Mouse (Mus musculus) limb, embryonic 15.5 days (tissue): ENCODE results near the gene Zdhhc14. TPM values are rescaled to one million over a fixed set of nuclear protein-coding genes. Genes with fewer than 3 reads are reported as not detected.
A peak's percentile ranks its signal among the peaks of the same experiment; 100 is the strongest.

Experiments used
- ATAC-seq: fragments of 200-750 bp; cut with Nextera tagmentation; 2 replicates; pipeline ENCODE4 v1.8.0; 2017; ENCODE audit warnings: low read depth, moderate TSS enrichment; ENCODE audit not compliant: insufficient number of reproducible peaks, low FRiP score, low TSS enrichment
- H3K27ac ChIP-seq: fragments of 300-500 bp; sonication (generic); 2 replicates; pipeline ENCODE4 v1.5.1; 2015; ENCODE audit warnings: moderate library complexity, mild to moderate bottlenecking, inconsistent platforms
- H3K27me3 ChIP-seq: fragments of 300-500 bp; sonication (generic); 2 replicates; pipeline ENCODE4 v1.6.1; 2015; ENCODE audit warnings: inconsistent platforms
- H3K36me3 ChIP-seq: fragments of 300-500 bp; sonication (generic); 2 replicates; pipeline ENCODE4 v1.6.1; 2015; ENCODE audit warnings: inconsistent platforms
- H3K4me1 ChIP-seq: fragments of 300-500 bp; sonication (generic); 2 replicates; pipeline ENCODE4 v1.6.1; 2015; ENCODE audit warnings: inconsistent platforms
- H3K4me2 ChIP-seq: fragments of 300-500 bp; sonication (generic); 2 replicates; pipeline ENCODE4 v1.6.1; 2015; ENCODE audit warnings: mild to moderate bottlenecking, inconsistent platforms
- H3K4me3 ChIP-seq: fragments of 300-500 bp; sonication (generic); 2 replicates; pipeline ENCODE4 v1.5.1; 2015; ENCODE audit warnings: mild to moderate bottlenecking, inconsistent platforms
- H3K9ac ChIP-seq: fragments of 300-500 bp; sonication (generic); 2 replicates; pipeline ENCODE4 v1.6.1; 2015; ENCODE audit warnings: inconsistent platforms
- H3K9me3 ChIP-seq: fragments of 300-500 bp; sonication (generic); 2 replicates; pipeline ENCODE4 v1.6.1; 2016; ENCODE audit warnings: inconsistent platforms
- WGBS: fragments of 180-500 bp; shearing (Covaris S2); methylation state at CpG from one replicate; pipeline ENCODE4 v1.1.7; 2015; 5-methylcytosine and 5-hydroxymethylcytosine counted together
- polyA plus RNA-seq: library from polyadenylated mRNA; unstranded; fragments of >200 nt; fragmentation: Nextera tagmentation; extraction: Ambion mirVana; gene quantifications from 2 replicates; pipeline ENCODE4 v1.2.1, GENCODE M21; 2015

The Zdhhc14 gene
- polyA plus RNA-seq, 1 experiment from 2014 or later: 5.1 TPM

- Histone ChIP-seq H3K9ac (no peak overlapping the region), H3K4me2 (no peak overlapping the region), H3K27me3 (no peaks in the 10 kb centered on the region), H3K4me3 (no peak overlapping the region), H3K9me3 (no peaks in the 10 kb centered on the region), H3K36me3 (no peaks in the 10 kb centered on the region), H3K27ac (peak overlapping the region; percentile 59), H3K4me1 (0 out of 2 replicates have a peak, but pooled peaks cover 2% of the 10 kb centered on the region)
- WGBS: 24% methylated on average over 10 of the region's 10 CpGs
- peak; percentile 68; the same call in 1 of the 2 replicates for ATAC-seq
These were observed 231.3 kb downstream of the Zdhhc14 start for GRCm38 (mm10) chr17:5723601-5724189.

DNA sequence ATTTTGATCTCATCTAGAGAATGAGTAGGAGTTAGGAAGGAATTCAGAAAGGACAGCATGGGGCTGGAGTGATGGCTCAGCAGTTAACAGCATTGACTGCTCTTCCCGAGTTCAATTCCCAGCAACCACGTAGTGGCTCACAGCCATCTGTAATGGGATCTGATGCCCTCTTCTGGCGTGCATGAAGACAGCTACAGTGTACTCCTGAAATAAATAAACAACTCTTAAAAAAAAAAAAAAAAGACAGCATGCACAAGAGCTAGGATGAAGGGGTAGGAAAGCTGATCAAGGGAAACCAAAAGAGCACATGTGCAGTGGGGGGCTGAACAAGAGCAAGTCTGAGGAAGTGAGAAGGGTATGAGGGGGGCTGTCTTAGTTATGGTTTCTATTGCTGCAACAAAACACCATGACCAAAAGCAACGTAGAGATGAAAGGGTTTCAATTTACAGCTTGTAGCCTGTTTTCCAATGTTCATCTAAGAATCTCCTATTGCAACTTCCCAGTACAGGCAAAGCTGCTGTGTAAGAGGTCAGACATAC is 237.3 kb downstream of the Zdhhc14 start:
- Histone ChIP-seq H3K4me2 (no peak overlapping the region), H3K4me3 (no peak overlapping the region), H3K27ac (no peak overlapping the region), H3K4me1 (no peaks in the 10 kb centered on the region), H3K9me3 (no peaks in the 10 kb centered on the region), H3K27me3 (no peaks in the 10 kb centered on the region), H3K9ac (no peak overlapping the region), H3K36me3 (no peaks in the 10 kb centered on the region)
- WGBS: 48% methylated on average over 4 of the region's 4 CpGs
- no peak for ATAC-seq

DNA sequence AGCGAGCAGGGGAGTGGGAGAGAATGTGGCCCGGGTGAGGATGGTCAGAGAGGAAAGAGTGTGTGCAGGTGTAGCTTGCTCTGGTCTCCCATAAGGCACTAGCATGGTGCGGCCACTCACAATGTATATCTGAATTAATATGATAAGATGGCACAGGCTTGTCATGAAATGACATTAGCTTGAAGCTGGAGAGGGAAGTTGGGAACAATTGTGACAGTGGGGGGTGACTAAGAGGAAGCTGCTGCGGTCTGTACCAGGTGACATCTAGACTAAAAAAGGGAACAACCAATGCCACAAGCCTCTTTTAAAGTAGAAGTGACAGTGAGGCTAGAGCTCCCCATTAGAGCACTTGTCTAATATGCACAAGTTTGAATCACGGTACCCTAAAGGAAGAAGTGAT is 238.2 kb downstream of the Zdhhc14 start:
- H3K27me3 ChIP-seq: no peaks in the 10 kb centered on the region
- H3K9ac ChIP-seq: no peak overlapping the region
- H3K9me3 ChIP-seq: no peaks in the 10 kb centered on the region
- H3K36me3 ChIP-seq: no peaks in the 10 kb centered on the region
- no peak overlapping the region for H3K4me2 ChIP-seq
- no peak overlapping the region for H3K27ac ChIP-seq
- no peak overlapping the region for H3K4me3 ChIP-seq
- WGBS: 84% methylated on average over 5 of the region's 5 CpGs
- ATAC-seq: no peak
- no peaks in the 10 kb centered on the region for H3K4me1 ChIP-seq

GRCm38 (mm10) chr17:5733400-5733799 is 241.0 kb downstream of the Zdhhc14 start:
- no peak for ATAC-seq
- no peak overlapping the region for H3K4me3 ChIP-seq
- no peaks in the 10 kb centered on the region for H3K4me1 ChIP-seq
- no peaks in the 10 kb centered on the region for H3K36me3 ChIP-seq
- no peak overlapping the region for H3K9ac ChIP-seq
- WGBS: 27% methylated on average over 7 of the region's 7 CpGs
- no peak overlapping the region for H3K27ac ChIP-seq
- no peaks in the 10 kb centered on the region for H3K9me3 ChIP-seq
- H3K4me2 ChIP-seq: no peak overlapping the region
- no peaks in the 10 kb centered on the region for H3K27me3 ChIP-seq

DNA sequence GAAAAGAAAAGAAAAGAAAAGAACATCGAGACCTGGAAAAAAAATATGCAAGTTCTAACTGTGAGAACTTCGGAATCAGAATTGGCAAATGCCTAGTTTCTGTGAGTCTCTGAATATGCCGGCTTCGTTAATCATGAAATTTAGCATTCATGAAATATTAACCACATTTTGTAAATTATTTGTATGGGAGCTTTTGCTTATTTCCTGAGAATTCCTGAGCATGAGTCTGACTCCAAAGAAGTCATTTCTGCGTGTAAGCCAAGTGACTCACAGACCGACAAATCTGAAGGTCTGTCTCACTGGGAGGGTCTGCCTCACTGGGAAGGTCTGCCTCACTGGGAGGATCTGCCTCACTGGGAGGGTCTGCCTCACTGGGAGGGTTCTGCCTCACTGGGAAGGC is 248.7 kb downstream of the Zdhhc14 start:
- Histone ChIP-seq H3K9me3 (no peaks in the 10 kb centered on the region), H3K27ac (no peak overlapping the region), H3K27me3 (no peaks in the 10 kb centered on the region), H3K36me3 (no peaks in the 10 kb centered on the region), H3K9ac (no peak overlapping the region), H3K4me3 (no peak overlapping the region), H3K4me2 (no peak overlapping the region), H3K4me1 (no peaks in the 10 kb centered on the region)
- ATAC-seq: no peak
- WGBS: 90% methylated on average over 6 of the region's 6 CpGs

GRCm38 (mm10) chr17:5744016-5744415 is 251.7 kb downstream of the Zdhhc14 start:
- Histone ChIP-seq H3K36me3 (no peaks in the 10 kb centered on the region), H3K9me3 (no peaks in the 10 kb centered on the region), H3K27ac (no peak overlapping the region), H3K27me3 (no peaks in the 10 kb centered on the region), H3K4me3 (no peak overlapping the region), H3K4me1 (no peaks in the 10 kb centered on the region), H3K4me2 (no peak overlapping the region), H3K9ac (no peak overlapping the region)
- 92% methylated on average over 5 of the region's 5 CpGs for WGBS
- no peak for ATAC-seq

DNA sequence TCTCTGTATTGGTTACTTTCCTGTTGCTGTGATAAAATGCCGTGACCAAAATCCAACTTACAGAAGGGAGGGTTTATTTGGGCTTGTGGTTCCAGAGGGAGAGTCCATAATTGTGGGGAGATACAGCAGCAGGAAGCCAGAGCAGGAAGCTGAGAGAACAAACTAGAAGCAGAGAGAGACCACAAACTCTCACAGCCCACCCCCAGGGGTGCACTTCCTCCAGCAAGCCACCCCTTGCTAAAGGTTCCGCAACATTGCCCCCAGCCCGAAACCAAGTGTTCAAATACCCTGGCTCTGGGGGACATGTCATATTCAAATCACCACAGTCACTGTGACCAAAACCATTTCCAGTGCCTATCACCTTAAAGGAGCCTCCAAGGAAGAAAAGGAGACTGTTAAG is 254.0 kb downstream of the Zdhhc14 start:
- H3K4me2 ChIP-seq: no peak overlapping the region
- no peak for ATAC-seq
- no peaks in the 10 kb centered on the region for H3K36me3 ChIP-seq
- H3K4me3 ChIP-seq: no peak overlapping the region
- WGBS: 84% methylated on average over 3 of the region's 3 CpGs
- no peak overlapping the region for H3K27ac ChIP-seq
- no peak overlapping the region for H3K9ac ChIP-seq
- H3K4me1 ChIP-seq: no peaks in the 10 kb centered on the region
- no peaks in the 10 kb centered on the region for H3K9me3 ChIP-seq
- H3K27me3 ChIP-seq: no peaks in the 10 kb centered on the region

GRCm38 (mm10) chr17:5747539-5748500 is 255.5 kb downstream of the Zdhhc14 start:
- no peak overlapping the region for H3K9ac ChIP-seq
- ATAC-seq: no peak
- H3K4me1 ChIP-seq: peaks cover 6% of the 10 kb centered on the region
- H3K9me3 ChIP-seq: no peaks in the 10 kb centered on the region
- H3K36me3 ChIP-seq: no peaks in the 10 kb centered on the region
- 77% methylated on average over 16 of the region's 16 CpGs for WGBS
- no peak overlapping the region for H3K4me3 ChIP-seq
- H3K4me2 ChIP-seq: no peak overlapping the region
- no peaks in the 10 kb centered on the region for H3K27me3 ChIP-seq
- no peak overlapping the region for H3K27ac ChIP-seq

- Histone ChIP-seq H3K36me3 (no peaks in the 10 kb centered on the region), H3K27ac (no peak overlapping the region), H3K4me1 (peaks cover 10% of the 10 kb centered on the region), H3K4me2 (no peak overlapping the region), H3K27me3 (no peaks in the 10 kb centered on the region), H3K9me3 (no peaks in the 10 kb centered on the region), H3K4me3 (no peak overlapping the region), H3K9ac (no peak overlapping the region)
- WGBS: 3% methylated on average over 4 of the region's 4 CpGs
- ATAC-seq: no peak
These were observed 256.1 kb downstream of the Zdhhc14 start for GRCm38 (mm10) chr17:5748501-5748894.

GRCm38 (mm10) chr17:5750278-5750677 is 257.9 kb downstream of the Zdhhc14 start:
- H3K4me1 ChIP-seq: peaks cover 10% of the 10 kb centered on the region
- no peak overlapping the region for H3K27ac ChIP-seq
- no peak overlapping the region for H3K4me3 ChIP-seq
- H3K9me3 ChIP-seq: no peaks in the 10 kb centered on the region
- no peak overlapping the region for H3K9ac ChIP-seq
- no peak overlapping the region for H3K4me2 ChIP-seq
- no peaks in the 10 kb centered on the region for H3K36me3 ChIP-seq
- 71% methylated on average over 4 of the region's 4 CpGs for WGBS
- H3K27me3 ChIP-seq: no peaks in the 10 kb centered on the region
- no peak for ATAC-seq

DNA sequence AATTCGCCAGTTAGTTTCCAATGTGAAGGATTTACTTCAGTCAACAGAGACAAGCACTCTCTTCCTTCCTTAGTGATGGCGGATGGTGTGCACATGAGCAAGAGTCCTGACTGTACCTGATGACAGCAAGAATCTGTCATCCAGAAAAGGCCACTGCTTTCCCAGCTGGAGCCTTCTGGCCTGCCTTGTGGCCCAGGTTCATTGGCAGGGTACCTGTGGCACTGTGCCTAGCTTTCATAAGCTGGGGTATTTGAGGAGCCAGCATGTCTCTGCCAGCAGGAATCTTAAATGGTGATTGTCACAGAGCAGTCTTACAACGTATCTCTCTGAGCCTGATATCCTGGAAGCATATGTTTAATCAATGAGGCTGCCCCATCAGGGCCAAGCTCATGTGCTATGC is 258.7 kb downstream of the Zdhhc14 start:
- WGBS: 81% methylated on average over 3 of the region's 3 CpGs

GRCm38 (mm10) chr17:5752322-5752715 is 260.0 kb downstream of the Zdhhc14 start:
- Histone ChIP-seq H3K27ac (no peak overlapping the region), H3K4me1 (peaks cover 10% of the 10 kb centered on the region), H3K36me3 (no peaks in the 10 kb centered on the region), H3K9me3 (no peaks in the 10 kb centered on the region), H3K27me3 (no peaks in the 10 kb centered on the region), H3K9ac (no peak overlapping the region), H3K4me2 (peak overlapping the region; percentile 86), H3K4me3 (peak overlapping the region; percentile 50; the same call in 1 of the 2 replicates)
- WGBS: 34% methylated on average over 2 of the region's 2 CpGs
- no peak for ATAC-seq

More for the DNA sequence above, 258.7 kb downstream of the Zdhhc14 start:
- no peak for ATAC-seq
- Histone ChIP-seq H3K9me3 (no peaks in the 10 kb centered on the region), H3K36me3 (no peaks in the 10 kb centered on the region), H3K9ac (no peak overlapping the region), H3K27ac (no peak overlapping the region), H3K27me3 (no peaks in the 10 kb centered on the region), H3K4me1 (peaks cover 10% of the 10 kb centered on the region), H3K4me3 (no peak overlapping the region), H3K4me2 (no peak overlapping the region)
